Mouse (Mus musculus) left cerebral cortex, adult 8-10 months (tissue): ENCODE measurements around the gene Galnt17. TPM values are rescaled to one million over a fixed set of nuclear protein-coding genes. Genes with fewer than 3 reads are reported as not detected.

ENCODE experiments used
- DNase-seq, 2 experiments: peaks; one replicate each; pipeline ENCODE4 v3.0.0; 2022; ENCODE audit warnings: low spot score in 2 of 2
- total RNA-seq, 4 experiments: library from RNA; stranded (reverse); gene quantifications; 2 replicates each; pipeline ENCODE4 v1.2.4; 2022

Galnt17 gene
- total RNA-seq, 4 experiments from 2014 or later: 33.1 to 35.1 (median 33.9) TPM

DNA sequence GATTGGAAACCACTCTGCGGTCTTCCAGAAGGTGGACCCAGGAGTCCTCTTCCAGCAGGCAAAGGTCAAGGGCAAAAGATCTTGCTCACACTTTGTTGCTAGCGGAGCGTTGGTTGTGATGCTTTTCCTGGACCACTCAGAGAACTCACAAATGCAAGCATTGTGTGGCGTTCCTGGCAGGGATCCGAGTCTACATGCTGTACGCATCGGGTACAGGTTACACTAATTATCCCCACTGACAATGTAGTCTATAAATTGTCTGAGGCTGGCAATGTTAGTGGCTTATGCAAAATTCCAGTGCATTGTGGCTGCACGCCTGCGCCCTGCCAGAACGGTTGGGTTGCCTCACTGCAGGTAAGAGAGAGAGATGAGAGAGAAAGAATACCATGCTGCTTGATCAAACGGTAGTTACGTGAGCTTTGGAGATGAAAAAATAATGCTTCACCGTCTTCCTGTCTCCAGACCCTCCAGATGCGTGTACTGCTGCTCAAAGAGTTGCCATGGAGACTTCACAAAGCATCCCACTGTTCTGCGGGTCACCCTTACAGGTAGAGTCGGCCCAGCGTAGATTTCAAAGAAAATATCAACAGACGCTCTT is 285.8 kb downstream of the Galnt17 start:
- no peak for DNase-seq

DNA sequence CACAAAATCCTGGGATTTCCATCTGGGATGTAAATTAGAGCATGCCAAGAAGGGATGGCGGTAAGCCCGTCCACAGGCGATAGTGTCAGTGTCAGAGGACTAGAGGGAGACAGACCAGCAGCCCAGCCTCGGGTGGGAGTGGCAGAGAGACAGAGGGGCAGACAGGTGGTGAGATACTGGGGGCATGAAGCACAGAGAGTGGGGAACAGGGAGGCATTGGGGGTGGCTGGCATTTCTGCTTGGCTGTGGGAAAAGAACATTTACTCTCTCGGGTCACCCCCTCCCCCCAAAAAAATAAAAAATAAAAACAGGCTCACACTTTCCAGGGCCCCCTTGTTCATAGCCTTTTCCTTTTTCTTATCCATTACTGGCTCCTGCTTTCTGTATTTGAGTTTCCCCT is 287.4 kb downstream of the Galnt17 start:
- DNase-seq: no peak

DNA sequence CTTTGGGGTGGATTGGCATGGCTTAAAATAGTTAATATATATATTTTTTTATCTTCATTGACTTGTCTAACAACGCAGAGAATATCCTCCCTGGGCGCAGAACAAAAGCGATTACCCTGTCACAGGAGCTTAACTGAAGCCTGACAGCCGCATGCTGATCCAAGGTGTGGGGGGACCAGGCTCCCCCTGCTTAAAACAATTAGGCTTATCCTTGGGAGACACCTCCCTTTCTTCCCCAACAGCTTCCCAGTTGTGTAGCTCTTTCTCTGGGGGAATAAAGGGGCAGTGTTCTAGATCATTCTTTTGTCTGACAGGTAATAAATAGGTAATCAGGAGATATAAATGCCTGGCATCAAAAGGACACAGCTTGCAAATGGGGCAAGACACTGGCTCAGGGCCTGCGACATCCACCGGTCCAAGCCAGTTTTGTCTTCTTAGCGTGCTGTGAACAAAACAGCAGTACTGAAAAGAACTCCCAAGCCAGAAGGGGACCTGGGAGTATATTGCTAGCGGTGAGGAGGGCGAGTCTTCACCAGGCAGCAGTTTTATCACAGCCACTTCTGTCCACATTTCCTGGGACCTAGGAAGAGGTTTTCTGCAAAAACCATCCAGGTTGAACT is 288.8 kb downstream of the Galnt17 start:
- DNase-seq: no peak

DNA sequence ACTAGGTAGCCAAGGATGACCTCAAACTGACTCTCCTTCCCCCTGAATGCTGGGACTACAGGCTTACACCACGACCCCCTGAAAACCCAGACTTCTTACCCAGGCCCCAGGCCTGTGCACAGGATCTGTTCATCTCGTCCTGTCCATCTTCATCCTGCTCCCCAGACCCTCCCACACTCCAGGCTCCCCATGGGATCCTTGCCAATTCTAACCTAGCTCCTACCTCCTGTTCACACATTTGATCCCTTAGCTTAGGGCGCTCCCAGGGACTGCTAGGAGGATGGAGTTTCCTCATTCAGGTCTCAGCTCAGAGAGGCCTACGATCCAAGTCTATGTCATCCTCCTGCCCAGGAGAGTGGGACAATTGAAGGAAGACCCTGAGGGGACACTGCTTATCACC is 292.2 kb downstream of the Galnt17 start:
- DNase-seq: no peak

DNA sequence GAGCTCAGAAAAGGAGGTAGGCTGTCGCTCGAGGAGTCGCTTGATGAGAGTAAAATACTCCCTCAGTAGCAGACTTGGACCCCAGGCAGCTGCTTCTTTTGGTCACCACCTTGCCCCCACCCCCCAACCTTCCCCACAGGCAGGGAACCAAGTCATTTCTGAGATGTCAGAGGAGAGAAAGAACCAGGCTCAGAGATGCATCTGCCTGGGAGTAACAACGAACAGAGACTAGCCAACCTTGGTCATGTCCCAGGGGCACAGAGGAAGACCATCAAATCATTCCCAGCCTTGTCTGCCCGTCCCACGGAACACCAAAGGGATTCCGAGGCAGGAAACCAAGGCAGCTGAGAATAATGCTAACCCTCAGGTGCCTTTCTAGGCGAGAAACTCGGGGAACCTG is 293.0 kb downstream of the Galnt17 start:
- no peak for DNase-seq

- no peak for DNase-seq
Observed at GRCm38 (mm10) chr5:131013816-131014215, 294.5 kb downstream of the Galnt17 start.

GRCm38 (mm10) chr5:131013101-131013500 is 295.2 kb downstream of the Galnt17 start:
- DNase-seq: no peak

- no peak for DNase-seq
Observed at GRCm38 (mm10) chr5:131009510-131009909, 298.8 kb downstream of the Galnt17 start.

DNA sequence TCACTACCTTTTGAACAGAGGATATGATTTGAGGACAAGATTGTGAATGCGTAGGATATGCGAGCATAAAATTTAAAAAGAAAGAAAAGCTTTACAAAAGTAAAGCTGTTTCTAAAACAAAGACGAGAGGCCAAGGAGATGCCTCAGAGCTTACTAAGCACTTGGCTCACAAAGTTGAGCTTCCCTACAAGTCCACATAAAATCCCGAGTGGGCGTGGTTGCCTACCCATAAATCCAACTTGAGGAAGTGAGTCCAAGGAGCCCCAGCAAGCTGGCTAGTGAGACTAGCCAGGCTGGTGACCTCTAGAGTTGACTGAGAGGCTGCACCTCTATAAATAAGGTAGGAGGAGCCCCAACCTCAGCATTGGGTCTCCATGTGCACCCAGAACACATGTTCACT is 299.8 kb downstream of the Galnt17 start:
- DNase-seq: no peak

DNA sequence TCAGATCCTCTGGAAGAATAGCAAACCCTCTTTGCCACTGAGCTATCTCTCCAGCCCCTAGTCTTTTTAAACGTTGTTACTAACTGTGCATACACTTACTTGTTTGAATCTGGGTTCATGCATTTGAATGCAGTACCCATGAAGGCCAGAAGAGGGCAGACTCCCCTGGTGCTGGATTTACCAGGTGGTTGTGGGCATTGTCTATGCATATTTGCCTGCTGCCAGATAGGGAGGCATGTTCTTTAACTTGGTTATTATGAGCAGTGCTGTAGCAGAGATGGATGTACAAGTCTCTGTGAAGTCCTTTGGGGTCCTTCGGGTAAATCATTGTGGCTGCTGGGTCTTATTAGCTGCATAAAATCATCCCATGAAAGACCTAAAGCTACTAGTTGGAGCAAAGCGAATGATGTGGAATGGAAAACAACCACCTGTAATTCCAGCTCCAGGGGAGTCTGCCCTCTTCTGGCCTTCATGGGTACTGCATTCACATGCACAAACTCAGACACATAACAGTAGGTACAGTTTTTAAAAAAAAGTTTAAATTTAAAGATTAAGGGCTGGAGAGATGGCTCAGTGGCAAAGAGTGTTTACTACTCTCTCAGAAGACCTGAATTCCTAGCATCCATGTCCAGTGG is 300.3 kb downstream of the Galnt17 start:
- peak in 1 of 2 experiments; percentile 23 for DNase-seq

DNA sequence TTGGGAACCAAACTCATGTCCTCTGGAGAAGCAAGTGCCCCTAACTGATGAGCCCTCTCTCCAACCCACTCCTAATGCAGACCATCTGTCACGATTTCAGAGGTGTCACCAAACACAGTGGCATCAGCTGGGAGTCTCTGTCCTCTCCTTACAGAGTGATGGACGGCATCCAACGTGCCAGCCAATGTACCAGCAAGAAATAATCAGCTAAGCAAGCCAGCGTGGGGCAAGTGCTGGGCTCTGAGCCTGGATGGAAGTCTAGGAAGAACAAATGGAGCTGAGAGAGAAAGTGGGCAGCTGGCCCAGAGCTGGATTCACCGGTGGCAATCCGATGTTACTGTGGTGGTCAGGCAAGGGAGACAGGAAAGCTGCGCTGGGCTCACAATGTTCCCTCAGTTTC is 301.1 kb downstream of the Galnt17 start:
- DNase-seq: peak; percentile 34 to 75

DNA sequence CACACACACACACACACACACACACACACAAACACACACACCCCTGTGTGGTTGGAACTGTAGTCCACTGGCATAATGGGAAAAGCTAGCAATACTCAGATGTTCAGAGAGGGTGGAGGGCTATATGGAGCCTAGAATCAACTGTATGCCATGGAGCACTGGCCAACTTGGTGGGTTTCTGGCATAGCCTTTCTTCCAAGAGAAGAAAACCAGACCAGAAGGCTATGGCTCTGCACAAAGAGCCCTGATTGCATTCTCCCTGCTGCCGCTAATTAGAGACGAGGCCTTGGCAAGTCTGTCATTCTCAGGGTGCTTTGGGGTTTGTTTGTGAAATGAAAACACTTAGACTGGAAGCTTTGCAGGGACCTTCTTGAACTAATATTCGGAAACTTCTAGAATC is 301.8 kb downstream of the Galnt17 start:
- DNase-seq: no peak

GRCm38 (mm10) chr5:131000572-131000971 is 307.7 kb downstream of the Galnt17 start:
- no peak for DNase-seq

DNA sequence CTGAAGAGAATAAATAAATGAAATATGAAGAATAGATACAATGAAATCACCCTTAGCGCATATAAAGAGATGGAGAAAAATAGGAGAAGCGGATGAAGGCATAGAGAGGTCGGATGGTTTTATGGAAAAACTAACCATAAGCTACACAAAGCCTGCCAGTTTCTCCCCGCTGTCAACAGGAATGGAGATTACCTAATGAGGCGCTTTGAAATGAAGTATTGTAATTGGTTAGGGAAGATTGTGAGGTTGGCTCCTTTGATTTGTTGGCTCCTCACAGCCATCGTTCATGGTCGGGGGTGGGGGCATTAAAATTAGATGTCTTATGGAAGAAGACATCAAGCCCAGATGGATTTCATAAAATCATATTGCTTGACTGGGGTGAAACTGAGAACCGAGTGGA is 329.0 kb downstream of the Galnt17 start:
- no peak for DNase-seq

- DNase-seq: no peak
Observed at GRCm38 (mm10) chr5:130978871-130979270, 329.4 kb downstream of the Galnt17 start.

GRCm38 (mm10) chr5:130977999-130978398 is 330.3 kb downstream of the Galnt17 start:
- no peak for DNase-seq

DNA sequence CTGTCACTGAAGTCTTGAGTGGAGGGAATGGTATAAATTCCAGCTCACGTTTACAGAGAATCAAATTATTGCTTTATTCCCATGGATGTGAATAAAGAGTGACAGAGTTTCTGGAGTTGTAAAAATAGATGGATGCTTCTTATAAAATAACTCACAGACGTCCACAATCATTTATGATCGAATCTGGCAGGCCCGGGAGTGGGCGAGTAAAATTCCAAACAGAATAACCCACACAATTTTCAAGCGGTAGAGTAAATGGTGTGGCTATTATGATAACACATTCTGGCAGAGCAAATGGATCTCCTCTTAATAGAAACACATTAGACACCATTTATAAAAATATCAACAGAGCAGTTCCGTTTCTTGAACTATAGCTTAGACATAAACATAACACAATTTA is 355.9 kb downstream of the Galnt17 start:
- DNase-seq: no peak

DNA sequence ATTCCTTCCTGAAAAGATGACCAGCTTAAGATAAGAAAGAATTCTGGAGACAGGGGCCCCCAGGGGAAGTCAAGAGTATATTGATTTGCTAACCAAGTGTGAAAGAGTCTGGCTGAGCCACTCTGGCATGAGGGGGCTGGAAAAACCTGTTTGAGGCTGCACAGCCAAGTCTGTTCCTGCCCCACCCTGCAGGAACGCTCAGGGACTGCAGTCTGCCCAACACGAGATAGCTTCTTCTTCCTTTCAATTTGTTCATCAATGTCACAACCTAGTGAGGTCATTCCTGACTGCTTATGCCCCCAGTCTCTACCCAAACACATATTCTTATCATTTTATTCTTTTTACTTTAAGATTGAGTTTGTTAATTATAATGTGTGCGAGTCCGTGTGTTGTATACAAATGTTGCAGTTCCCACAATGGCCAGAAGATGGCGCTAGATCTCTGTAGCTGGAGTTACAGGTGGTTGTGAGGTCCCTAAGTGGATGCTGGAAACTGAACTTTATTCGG is 357.4 kb downstream of the Galnt17 start:
- DNase-seq: no peak

- DNase-seq: no peak
Observed at GRCm38 (mm10) chr5:130950421-130950820, 357.9 kb downstream of the Galnt17 start.

- DNase-seq: no peak
Observed at GRCm38 (mm10) chr5:130949710-130950109, 358.6 kb downstream of the Galnt17 start.

GRCm38 (mm10) chr5:130938911-130939608 is 369.2 kb downstream of the Galnt17 start:
- DNase-seq: no peak

- DNase-seq: peak in 1 of 2 experiments; percentile 46
Observed at GRCm38 (mm10) chr5:130938274-130938741, 370.0 kb downstream of the Galnt17 start.
